Mouse (Mus musculus) ES-E14 (cell line): ENCODE results near the gene Cmtm7.

ENCODE experiments used
- HCFC1 ChIP-seq: IDR thresholded peaks from 2 replicates; pipeline ENCODE4 v1.6.1; 2012; ENCODE audit warnings: low read length, inconsistent platforms, borderline replicate concordance; ENCODE audit not compliant: insufficient read depth
- ZC3H11A ChIP-seq: IDR thresholded peaks from 2 replicates; pipeline ENCODE4 v1.6.1; 2012; ENCODE audit warnings: low read depth, mild to moderate bottlenecking, inconsistent platforms, low read length, borderline replicate concordance

GRCm38 (mm10) chr9:114716677-114717331 is 64.9 kb downstream of the Cmtm7 start:
- no peak for TF ChIP-seq HCFC1
- TF ChIP-seq ZC3H11A, result no peak
